Mouse (Mus musculus) limb, embryonic 13.5 days (tissue): ENCODE data around the gene Cyth4. TPM values are rescaled to one million over a fixed set of nuclear protein-coding genes. Genes with fewer than 3 reads are reported as not detected.
A peak's percentile ranks its signal among the peaks of the same experiment; 100 is the strongest.

Source experiments
- ATAC-seq: fragments of 200-750 bp; cut with Nextera tagmentation; 2 replicates; pipeline ENCODE4 v1.8.0; 2017; ENCODE audit warnings: low read depth, moderate number of reproducible peaks, moderate TSS enrichment; ENCODE audit not compliant: low FRiP score
- H3K27ac ChIP-seq: fragments of 300-500 bp; sonication (generic); 2 replicates; pipeline ENCODE4 v1.5.1; 2015; ENCODE audit warnings: inconsistent platforms, mild to moderate bottlenecking, moderate library complexity
- H3K27me3 ChIP-seq: fragments of 300-500 bp; sonication (generic); 2 replicates; pipeline ENCODE4 v1.6.1; 2015; ENCODE audit warnings: mild to moderate bottlenecking, inconsistent platforms
- H3K36me3 ChIP-seq: fragments of 300-500 bp; sonication (generic); 2 replicates; pipeline ENCODE4 v1.6.1; 2015; ENCODE audit warnings: inconsistent platforms, mild to moderate bottlenecking, moderate library complexity
- H3K4me1 ChIP-seq: fragments of 300-500 bp; sonication (generic); 2 replicates; pipeline ENCODE4 v1.6.1; 2015; ENCODE audit warnings: inconsistent platforms
- H3K4me2 ChIP-seq: fragments of 300-500 bp; sonication (generic); replicated peaks from 2 replicates; pipeline ENCODE4 v1.6.1; 2015; ENCODE audit warnings: inconsistent platforms, mild to moderate bottlenecking, moderate library complexity
- H3K4me3 ChIP-seq: fragments of 300-500 bp; sonication (generic); 2 replicates; pipeline ENCODE4 v1.5.1; 2015; ENCODE audit warnings: moderate library complexity, mild to moderate bottlenecking, inconsistent platforms
- H3K9ac ChIP-seq: fragments of 300-500 bp; sonication (generic); 2 replicates; pipeline ENCODE4 v1.6.1; 2015; ENCODE audit warnings: mild to moderate bottlenecking, inconsistent platforms
- H3K9me3 ChIP-seq: fragments of 300-500 bp; sonication (generic); 2 replicates; pipeline ENCODE4 v1.6.1; 2016; ENCODE audit warnings: inconsistent platforms
- WGBS: fragments of 180-500 bp; shearing (Covaris S2); methylation state at CpG from one replicate; pipeline ENCODE4 v1.1.7; 2015; 5-methylcytosine and 5-hydroxymethylcytosine counted together
- polyA plus RNA-seq: library from polyadenylated mRNA; unstranded; fragments of >200 nt; fragmentation: Nextera tagmentation; extraction: Ambion mirVana; gene quantifications from 2 replicates; pipeline ENCODE4 v1.2.1, GENCODE M21; 2015

The Cyth4 gene
- polyA plus RNA-seq, 1 experiment from 2014 or later = 8.7 TPM

DNA sequence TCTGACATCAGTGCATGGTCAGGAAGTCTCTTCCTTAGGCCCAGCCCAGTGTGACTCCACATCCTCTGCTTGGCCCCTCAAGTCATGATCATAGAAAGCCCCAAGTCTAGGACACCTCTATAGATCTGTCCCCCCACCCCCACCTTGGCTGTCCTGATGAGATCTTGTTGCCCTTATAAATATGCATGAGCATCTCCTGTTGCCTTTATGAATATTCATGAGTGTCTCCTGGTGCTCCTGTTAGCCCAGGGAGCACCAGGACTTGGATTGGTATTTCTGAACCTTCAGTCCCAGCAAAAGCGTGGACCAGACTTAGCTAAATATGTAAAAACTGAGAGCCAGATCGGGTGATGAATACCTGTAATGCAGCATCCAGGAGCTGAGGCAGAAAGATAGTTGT, 35.5 kb downstream of the Cyth4 start:
- Histone ChIP-seq H3K9ac (no peak overlapping the region), H3K4me3 (no peak overlapping the region)

DNA sequence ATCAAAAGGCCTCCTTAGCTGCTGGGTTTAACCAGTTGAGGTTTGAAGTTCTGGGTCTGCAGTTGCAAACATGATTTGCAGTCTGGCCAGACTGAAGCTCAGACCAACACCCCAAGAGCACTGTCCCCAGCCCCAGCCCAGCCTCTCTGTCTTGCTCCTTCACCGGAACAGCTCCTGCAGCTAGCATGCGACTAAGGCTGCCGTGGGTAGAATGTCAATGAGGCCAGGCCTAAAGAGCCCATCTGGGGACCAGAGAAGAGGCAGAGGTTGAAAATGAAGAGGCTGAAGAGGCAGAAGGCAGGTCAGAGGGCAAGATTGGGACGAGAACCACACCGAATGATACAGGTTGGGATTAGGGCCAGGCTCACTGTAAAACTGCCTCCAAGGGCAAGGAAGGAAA, 36.6 kb downstream of the Cyth4 start:
- ATAC-seq = no peak
- 0 out of 2 replicates have a peak, but pooled peaks cover 2% of the 10 kb centered on the region for H3K27me3 ChIP-seq
- H3K27ac ChIP-seq = no peak overlapping the region
- no peak overlapping the region for H3K4me3 ChIP-seq
- WGBS = 68% methylated on average over 5 of the region's 5 CpGs
- H3K4me2 ChIP-seq = no peak overlapping the region
- H3K36me3 ChIP-seq = no peaks in the 10 kb centered on the region
- no peaks in the 10 kb centered on the region for H3K9me3 ChIP-seq
- H3K9ac ChIP-seq = no peak overlapping the region
- H3K4me1 ChIP-seq = peaks cover 14% of the 10 kb centered on the region

More for the DNA sequence above, 35.5 kb downstream of the Cyth4 start:
- H3K4me1 ChIP-seq = peaks cover 14% of the 10 kb centered on the region
- 0 out of 2 replicates have a peak, but pooled peaks cover 2% of the 10 kb centered on the region for H3K27me3 ChIP-seq
- WGBS = 65% methylated on average over 2 of the region's 2 CpGs
- H3K27ac ChIP-seq = no peak overlapping the region
- no peak overlapping the region for H3K4me2 ChIP-seq
- ATAC-seq = no peak
- H3K9me3 ChIP-seq = no peaks in the 10 kb centered on the region
- H3K36me3 ChIP-seq = no peaks in the 10 kb centered on the region

DNA sequence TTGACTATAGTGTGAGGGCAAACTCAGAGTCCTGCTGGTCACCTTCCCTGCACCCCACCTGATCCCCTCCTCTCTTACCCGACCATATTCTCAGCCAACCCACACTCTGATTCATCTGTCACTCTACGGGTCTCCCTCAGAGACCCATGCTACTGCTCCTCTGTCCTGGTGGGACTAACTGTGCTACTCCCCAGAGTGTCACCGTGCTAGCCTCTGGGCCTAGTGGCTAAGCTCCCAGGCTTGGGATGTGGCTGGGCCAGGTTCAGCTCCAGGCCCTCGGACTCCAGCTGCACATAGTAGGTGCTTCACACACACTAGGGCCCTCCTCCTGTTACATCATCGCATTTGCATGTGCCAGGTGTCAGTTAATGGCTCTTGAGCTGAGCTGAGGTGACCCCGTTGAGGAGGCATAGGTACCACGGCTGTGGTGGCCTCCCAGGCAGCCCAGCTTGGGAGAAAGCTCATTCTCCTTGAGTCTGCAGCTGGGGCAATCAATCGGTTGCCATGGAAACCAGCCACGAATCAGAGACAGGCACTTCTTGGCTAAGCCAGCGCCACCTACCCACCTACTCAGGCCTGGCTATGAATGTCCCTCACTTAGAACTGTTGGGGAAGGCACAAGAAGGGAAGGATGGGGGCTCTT, 37.4 kb downstream of the Cyth4 start:
- Histone ChIP-seq H3K27me3 (0 out of 2 replicates have a peak, but pooled peaks cover 2% of the 10 kb centered on the region), H3K4me3 (no peak overlapping the region), H3K27ac (no peak overlapping the region), H3K9ac (no peak overlapping the region), H3K4me2 (no peak overlapping the region), H3K4me1 (peaks cover 14% of the 10 kb centered on the region), H3K36me3 (no peaks in the 10 kb centered on the region), H3K9me3 (no peaks in the 10 kb centered on the region)
- WGBS = 25% methylated on average over 10 of the region's 10 CpGs
- ATAC-seq = peak; percentile 70; the same call in 1 of the 2 replicates

DNA sequence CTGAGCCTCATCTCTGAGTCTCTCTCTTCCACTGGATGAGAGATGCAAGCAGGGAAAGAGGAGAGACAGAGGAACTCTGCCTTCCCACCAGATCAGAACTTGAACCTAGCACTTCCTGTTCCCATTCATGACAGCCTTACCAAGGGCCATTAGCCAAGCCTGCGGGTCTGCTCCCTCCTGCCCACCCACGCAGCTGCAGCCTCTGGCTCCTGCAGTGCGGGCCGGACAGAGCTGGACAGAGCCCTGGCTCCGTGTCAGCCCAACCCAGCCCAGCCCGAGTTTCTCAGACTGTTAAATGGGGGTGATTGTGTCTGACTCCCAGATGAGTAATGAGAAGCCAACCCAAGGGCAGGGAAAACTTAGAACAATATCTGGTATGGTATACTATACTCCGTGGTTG, 38.4 kb downstream of the Cyth4 start:
- H3K4me1 ChIP-seq = peaks cover 14% of the 10 kb centered on the region
- no peak overlapping the region for H3K4me3 ChIP-seq
- H3K9ac ChIP-seq = no peak overlapping the region
- H3K27ac ChIP-seq = no peak overlapping the region
- H3K4me2 ChIP-seq = no peak overlapping the region
- no peaks in the 10 kb centered on the region for H3K36me3 ChIP-seq
- 29% methylated on average over 7 of the region's 7 CpGs for WGBS
- no peak for ATAC-seq
- 0 out of 2 replicates have a peak, but pooled peaks cover 2% of the 10 kb centered on the region for H3K27me3 ChIP-seq
- H3K9me3 ChIP-seq = no peaks in the 10 kb centered on the region

DNA sequence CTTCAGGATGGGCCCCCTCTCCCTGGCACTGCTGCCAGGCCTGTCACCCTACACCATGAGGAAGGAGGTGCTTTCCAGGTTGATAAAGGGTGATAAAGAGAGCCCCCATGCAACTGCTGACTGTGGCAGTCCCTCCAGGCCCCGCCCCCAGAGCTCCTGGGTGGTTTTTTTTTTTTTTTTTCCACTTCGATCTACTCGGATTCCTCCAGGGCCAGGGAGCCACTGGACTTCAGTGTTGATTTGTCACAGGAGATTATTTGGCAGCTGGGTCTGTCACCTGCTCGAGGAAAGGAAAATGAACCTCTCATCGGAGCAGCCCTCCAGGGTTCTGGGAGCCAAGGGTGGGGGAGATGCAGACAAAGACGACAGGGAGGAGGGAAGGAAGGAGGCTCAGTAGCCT, 46.8 kb downstream of the Cyth4 start:
- Histone ChIP-seq H3K27ac (no peak overlapping the region), H3K27me3 (peaks cover 15% of the 10 kb centered on the region), H3K9ac (no peak overlapping the region), H3K4me2 (no peak overlapping the region), H3K4me3 (no peak overlapping the region), H3K4me1 (no peaks in the 10 kb centered on the region), H3K9me3 (no peaks in the 10 kb centered on the region), H3K36me3 (no peaks in the 10 kb centered on the region)
- WGBS = 22% methylated on average over 6 of the region's 6 CpGs
- no peak for ATAC-seq

DNA sequence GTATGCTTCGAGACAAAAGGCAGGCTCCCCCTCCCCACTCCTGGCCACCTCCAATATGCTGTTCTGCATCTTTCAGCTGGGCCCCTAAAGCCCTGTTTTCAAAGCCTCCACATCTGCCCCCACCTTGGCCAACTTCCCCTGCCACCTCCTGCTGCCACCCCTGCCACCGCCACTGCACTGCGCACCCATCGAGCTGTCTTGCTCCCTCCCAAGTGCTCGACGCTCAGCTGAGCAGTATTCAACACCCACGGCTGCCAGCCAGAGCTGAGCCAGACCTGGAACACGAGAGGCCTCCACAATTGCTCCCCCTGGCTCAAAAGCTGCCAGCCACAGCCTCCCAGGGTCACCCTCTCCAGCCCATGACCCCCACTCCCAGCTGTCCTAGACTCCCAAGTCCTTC, 47.8 kb downstream of the Cyth4 start:
- Histone ChIP-seq H3K36me3 (no peaks in the 10 kb centered on the region), H3K9ac (no peak overlapping the region), H3K4me1 (no peaks in the 10 kb centered on the region), H3K27me3 (peaks cover 15% of the 10 kb centered on the region), H3K4me2 (no peak overlapping the region), H3K4me3 (no peak overlapping the region), H3K9me3 (no peaks in the 10 kb centered on the region), H3K27ac (no peak overlapping the region)
- 49% methylated on average over 8 of the region's 8 CpGs for WGBS
- no peak for ATAC-seq

DNA sequence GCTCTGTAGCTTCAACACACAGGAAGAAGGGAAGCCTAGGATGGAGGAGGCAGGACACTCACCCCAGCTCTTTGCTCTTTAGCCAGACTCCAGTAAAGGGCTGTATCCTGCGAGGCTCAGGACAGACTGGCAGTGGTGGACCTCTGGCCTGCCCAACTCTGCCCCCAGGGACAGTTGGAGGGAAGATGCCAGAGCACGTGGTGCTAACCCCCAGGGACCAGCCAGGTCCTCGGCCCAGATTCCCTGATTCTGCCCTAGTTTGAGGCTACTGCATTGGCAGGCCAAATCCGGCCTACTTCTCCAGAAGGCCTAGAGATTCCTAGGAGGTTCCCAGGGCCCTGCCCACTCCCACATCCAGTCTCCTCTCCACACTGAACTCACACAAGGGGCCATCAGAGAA, 50.9 kb downstream of the Cyth4 start:
- H3K4me3 ChIP-seq = no peak overlapping the region
- no peaks in the 10 kb centered on the region for H3K4me1 ChIP-seq
- peaks cover 12% of the 10 kb centered on the region for H3K27me3 ChIP-seq
- H3K9me3 ChIP-seq = no peaks in the 10 kb centered on the region
- WGBS = 70% methylated on average over 4 of the region's 4 CpGs
- H3K9ac ChIP-seq = no peak overlapping the region
- no peak overlapping the region for H3K4me2 ChIP-seq
- no peak overlapping the region for H3K27ac ChIP-seq
- no peaks in the 10 kb centered on the region for H3K36me3 ChIP-seq
- ATAC-seq = no peak

DNA sequence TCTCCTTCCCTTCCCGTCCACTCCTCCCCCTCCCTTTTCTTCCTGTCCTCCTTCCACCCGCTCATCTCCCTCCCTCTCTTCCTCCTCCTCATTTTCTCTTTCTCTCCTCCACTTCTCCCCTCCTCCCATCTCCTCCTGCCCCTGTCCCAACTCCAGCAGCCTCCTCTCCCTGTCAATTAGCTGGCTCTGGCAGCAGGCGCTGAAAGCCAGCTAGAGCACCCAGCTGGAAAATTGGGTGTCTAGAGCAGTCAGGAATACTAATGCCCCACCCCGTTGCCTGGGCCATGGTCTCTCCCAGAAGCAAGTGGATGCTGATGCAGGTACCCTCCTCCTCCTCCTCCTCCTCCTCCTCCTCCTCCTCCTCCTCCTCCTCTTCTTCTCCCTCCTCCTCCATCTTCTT, 54.3 kb downstream of the Cyth4 start:
- WGBS = 50% methylated on average over 4 of the region's 4 CpGs

DNA sequence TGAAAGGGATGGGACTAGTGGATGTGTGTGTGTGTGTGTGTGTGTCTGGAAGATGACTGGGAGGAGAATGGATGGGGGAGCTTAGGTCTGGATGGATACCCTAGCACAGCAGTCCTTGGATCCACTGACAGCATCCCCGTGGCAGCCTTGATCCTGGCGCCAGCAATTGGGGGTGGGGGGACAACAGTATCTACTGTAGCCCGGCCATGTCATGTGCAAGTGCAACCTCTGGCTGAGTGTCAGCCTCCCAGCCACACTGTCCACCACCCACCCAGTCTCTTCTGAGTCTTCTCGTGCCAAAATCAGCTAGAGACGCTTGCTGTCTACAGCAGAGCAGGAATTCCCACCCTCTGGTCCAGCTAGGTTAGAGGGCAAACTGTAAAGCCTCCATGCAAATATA, 67.4 kb downstream of the Cyth4 start:
- Histone ChIP-seq H3K9me3 (no peaks in the 10 kb centered on the region), H3K36me3 (no peaks in the 10 kb centered on the region), H3K4me2 (no peak overlapping the region), H3K4me1 (no peaks in the 10 kb centered on the region), H3K27me3 (peaks cover 10% of the 10 kb centered on the region), H3K4me3 (no peak overlapping the region), H3K27ac (no peak overlapping the region), H3K9ac (no peak overlapping the region)
- no peak for ATAC-seq
- WGBS = 71% methylated on average over 5 of the region's 5 CpGs

More for the DNA sequence above, 54.3 kb downstream of the Cyth4 start:
- ATAC-seq = no peak
- no peak overlapping the region for H3K4me2 ChIP-seq
- no peaks in the 10 kb centered on the region for H3K36me3 ChIP-seq
- H3K27me3 ChIP-seq = peaks cover 3% of the 10 kb centered on the region; the same call in 1 of the 2 replicates
- no peaks in the 10 kb centered on the region for H3K9me3 ChIP-seq
- no peaks in the 10 kb centered on the region for H3K4me1 ChIP-seq
- H3K27ac ChIP-seq = no peak overlapping the region
- no peak overlapping the region for H3K9ac ChIP-seq
- H3K4me3 ChIP-seq = no peak overlapping the region

DNA sequence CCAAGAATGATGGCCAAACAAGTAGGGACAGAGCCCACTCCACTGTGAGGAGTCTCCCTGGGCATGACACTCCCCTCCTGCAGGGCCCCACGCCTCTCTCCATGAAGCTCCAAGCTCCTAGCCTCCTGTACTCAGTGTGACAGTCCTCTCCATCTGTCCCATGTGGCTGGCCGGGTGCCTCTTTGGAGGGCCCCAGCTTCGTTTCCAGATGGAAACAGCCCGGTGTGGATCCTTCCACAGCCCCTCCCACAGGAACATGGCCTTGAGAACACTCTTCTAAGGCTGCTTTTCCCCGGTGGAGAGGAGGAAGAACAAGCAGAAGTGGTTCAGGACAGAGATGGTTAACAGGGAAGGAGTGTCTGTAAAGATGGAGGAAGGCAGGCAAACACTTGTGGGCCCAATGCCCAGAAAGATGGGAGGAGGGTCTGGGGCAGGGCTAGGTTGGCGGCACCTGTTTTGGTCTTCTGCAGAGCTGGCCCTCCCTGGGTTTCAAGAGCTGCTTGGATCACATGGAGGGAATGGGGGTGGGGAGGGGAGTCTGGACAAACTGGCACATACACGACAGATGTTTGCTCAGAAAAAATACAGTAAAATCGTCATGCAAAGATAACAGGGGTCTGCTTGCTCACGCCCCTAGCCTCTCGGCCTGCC, 72.5 kb downstream of the Cyth4 start:
- Histone ChIP-seq H3K9me3 (no peaks in the 10 kb centered on the region), H3K4me3 (no peak overlapping the region), H3K27me3 (peaks cover 58% of the 10 kb centered on the region), H3K4me2 (no peak overlapping the region), H3K36me3 (no peaks in the 10 kb centered on the region), H3K9ac (no peak overlapping the region), H3K27ac (no peak overlapping the region), H3K4me1 (peaks cover 3% of the 10 kb centered on the region; the same call in 1 of the 2 replicates)
- ATAC-seq = no peak
- WGBS = 58% methylated on average over 10 of the region's 10 CpGs

DNA sequence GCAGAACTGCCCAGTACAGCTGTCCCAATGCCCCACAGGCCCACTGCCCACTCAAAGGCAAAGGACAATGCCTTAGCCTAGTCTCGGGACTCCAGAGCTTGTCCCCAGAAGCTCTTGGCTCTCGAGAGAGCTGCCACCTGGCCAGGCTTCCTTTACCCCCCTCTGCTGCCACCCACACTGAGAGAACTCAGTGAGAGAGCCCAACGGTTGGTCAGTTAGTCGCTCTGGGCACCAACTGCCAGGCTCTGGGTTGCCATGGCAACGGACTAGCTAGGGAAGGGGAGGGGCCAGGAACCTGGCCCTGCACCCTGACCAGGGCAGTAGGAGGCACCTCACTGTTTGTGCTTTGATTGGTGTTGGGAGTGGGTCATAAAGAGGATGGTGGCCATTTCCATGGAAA, 73.5 kb downstream of the Cyth4 start:
- Histone ChIP-seq H3K4me1 (peaks cover 3% of the 10 kb centered on the region; the same call in 1 of the 2 replicates), H3K36me3 (no peaks in the 10 kb centered on the region), H3K9me3 (no peaks in the 10 kb centered on the region), H3K4me3 (no peak overlapping the region), H3K9ac (no peak overlapping the region), H3K27me3 (peaks cover 68% of the 10 kb centered on the region), H3K27ac (no peak overlapping the region), H3K4me2 (no peak overlapping the region)
- 32% methylated on average over 5 of the region's 5 CpGs for WGBS
- ATAC-seq = no peak
